Mouse (Mus musculus) fibroblast of lung, adult 2 months (primary cell): ENCODE measurements around the gene Gm47996.
"Not testable (repeated sequence)": the region's sequence is repeated elsewhere in the genome, so short reads cannot be mapped to it uniquely, and the experiment has no call there.

Experiments
- DNase-seq: peaks from one replicate; pipeline ENCODE4 v3.0.0-alpha.2; 2011; ENCODE audit warnings: low read depth

The Gm47996 gene

GRCm38 (mm10) chr1:151209824-151210355, at the start of gene Gm47996:
TSS of gene Gm47996 (plus strand) at chr1:151210131.
- not testable (repeated sequence) for DNase-seq

GRCm38 (mm10) chr1:151166031-151166430, 43.9 kb upstream of the Gm47996 start:
- DNase-seq: no peak

GRCm38 (mm10) chr1:151167297-151168047, 42.5 kb upstream of the Gm47996 start:
- DNase-seq: no peak

- DNase-seq: no peak
Measured at GRCm38 (mm10) chr1:151168637-151169036, 41.3 kb upstream of the Gm47996 start.

GRCm38 (mm10) chr1:151171572-151172461, 38.1 kb upstream of the Gm47996 start:
- DNase-seq: no peak

GRCm38 (mm10) chr1:151177030-151177936, 32.6 kb upstream of the Gm47996 start:
- no peak for DNase-seq

GRCm38 (mm10) chr1:151177937-151178271, 32.0 kb upstream of the Gm47996 start:
- DNase-seq: no peak

- DNase-seq: no peak
Measured at GRCm38 (mm10) chr1:151178505-151179083, 31.3 kb upstream of the Gm47996 start.

GRCm38 (mm10) chr1:151180167-151180566, 29.8 kb upstream of the Gm47996 start:
- no peak for DNase-seq

- DNase-seq: not testable (repeated sequence)
Measured at GRCm38 (mm10) chr1:151182266-151182665, 27.7 kb upstream of the Gm47996 start, which contains the start of gene Gm47985. TSS of gene Gm47985 (plus strand) at chr1:151182537.

- not testable (repeated sequence) for DNase-seq
Measured at GRCm38 (mm10) chr1:151186186-151186585, 23.7 kb upstream of the Gm47996 start.

- not testable (repeated sequence) for DNase-seq
Measured at GRCm38 (mm10) chr1:151186879-151187424, 23.0 kb upstream of the Gm47996 start.

GRCm38 (mm10) chr1:151188469-151188868, 21.5 kb upstream of the Gm47996 start:
- DNase-seq: no peak

GRCm38 (mm10) chr1:151192075-151192474, 17.9 kb upstream of the Gm47996 start, which contains the start of gene Gm8947:
TSS of gene Gm8947 (plus strand) at chr1:151192376.
- DNase-seq: not testable (repeated sequence)

GRCm38 (mm10) chr1:151192739-151193138, 17.2 kb upstream of the Gm47996 start:
- not testable (repeated sequence) for DNase-seq

- DNase-seq: not testable (repeated sequence)
Measured at GRCm38 (mm10) chr1:151195986-151196385, 13.9 kb upstream of the Gm47996 start.

- DNase-seq: not testable (repeated sequence)
Measured at GRCm38 (mm10) chr1:151196690-151197089, 13.2 kb upstream of the Gm47996 start.

- DNase-seq: not testable (repeated sequence)
Measured at GRCm38 (mm10) chr1:151198120-151198519, 11.8 kb upstream of the Gm47996 start, which contains the start of gene Gm47995. TSS of gene Gm47995 (plus strand) at chr1:151198448.

- DNase-seq: not testable (repeated sequence)
Measured at GRCm38 (mm10) chr1:151200620-151201019, 9.3 kb upstream of the Gm47996 start.

- not testable (repeated sequence) for DNase-seq
Measured at GRCm38 (mm10) chr1:151202771-151203170, 7.2 kb upstream of the Gm47996 start.

GRCm38 (mm10) chr1:151203818-151204217, 6.1 kb upstream of the Gm47996 start, which contains the start of gene 3110040M04Rik:
TSS of gene 3110040M04Rik (plus strand) at chr1:151204121.
- DNase-seq: not testable (repeated sequence)
